Mouse (Mus musculus) neural tube, embryonic 14.5 days (tissue): Measurements from ENCODE around the gene Ankzf1. TPM values are rescaled to one million over a fixed set of nuclear protein-coding genes. Genes with fewer than 3 reads are reported as not detected.

Source experiments
- ATAC-seq: fragments of 200-750 bp; cut with Nextera tagmentation; 2 replicates; pipeline ENCODE4 v1.8.0; 2017; ENCODE audit warnings: low read depth, mild to moderate bottlenecking, moderate TSS enrichment, moderate library complexity
- H3K27ac ChIP-seq: fragments of 300-500 bp; sonication (generic); 2 replicates; pipeline ENCODE4 v1.5.1; 2014; ENCODE audit warnings: low read depth, mild to moderate bottlenecking, control low read depth, low read length, moderate library complexity, mixed read lengths
- H3K27me3 ChIP-seq: fragments of 300-500 bp; sonication (generic); 2 replicates; pipeline ENCODE4 v1.6.1; 2014; ENCODE audit warnings: low read length; ENCODE audit not compliant: control insufficient read depth, insufficient read depth
- H3K36me3 ChIP-seq: fragments of 300-500 bp; sonication (generic); 2 replicates; pipeline ENCODE4 v1.6.1; 2014; ENCODE audit warnings: low read length, mixed read lengths; ENCODE audit not compliant: control insufficient read depth, insufficient read depth
- H3K4me1 ChIP-seq: fragments of 300-500 bp; sonication (generic); 2 replicates; pipeline ENCODE4 v1.6.1; 2014; ENCODE audit warnings: low read length; ENCODE audit not compliant: control insufficient read depth, insufficient read depth
- H3K4me2 ChIP-seq: fragments of 300-500 bp; sonication (generic); 2 replicates; pipeline ENCODE4 v1.6.1; 2014; ENCODE audit warnings: mild to moderate bottlenecking, low read depth, low read length, control low read depth
- H3K4me3 ChIP-seq: fragments of 300-500 bp; sonication (generic); 2 replicates; pipeline ENCODE4 v1.5.1; 2014; ENCODE audit warnings: low read depth, low read length, control low read depth, mixed read lengths
- H3K9ac ChIP-seq: fragments of 300-500 bp; sonication (generic); replicated peaks from 2 replicates; pipeline ENCODE4 v1.6.1; 2014; ENCODE audit warnings: low read depth, mild to moderate bottlenecking, control low read depth, low read length, mixed read lengths
- H3K9me3 ChIP-seq: fragments of 300-500 bp; sonication (generic); 2 replicates; pipeline ENCODE4 v1.6.1; 2016; ENCODE audit warnings: low read length; ENCODE audit not compliant: control insufficient read depth
- WGBS: fragments of 180-500 bp; shearing (Covaris S2); extraction: QIAGEN DNeasy Blood & Tissue Kit; methylation state at CpG from one replicate; pipeline ENCODE4 v1.1.7; 2014; 5-methylcytosine and 5-hydroxymethylcytosine counted together
- polyA plus RNA-seq: library from polyadenylated mRNA; unstranded; fragments of >200 nt; fragmentation: Nextera tagmentation; extraction: Ambion mirVana; gene quantifications from 2 replicates; pipeline ENCODE4 v1.2.1, GENCODE M21; 2014

Gene Ankzf1
- polyA plus RNA-seq, 1 experiment from 2014 or later: 20.2 TPM

- Histone ChIP-seq H3K27ac (no peak overlapping the region), H3K9me3 (no peaks in the 10 kb centered on the region), H3K27me3 (no peaks in the 10 kb centered on the region), H3K4me3 (no peak overlapping the region), H3K4me1 (no peaks in the 10 kb centered on the region), H3K4me2 (no peak overlapping the region), H3K9ac (no peak overlapping the region), H3K36me3 (no peaks in the 10 kb centered on the region)
- no peak for ATAC-seq
- 94% methylated on average over 4 of the region's 4 CpGs for WGBS
These were observed 31.7 kb upstream of the Ankzf1 start for GRCm38 (mm10) chr1:75160256-75160617.

DNA sequence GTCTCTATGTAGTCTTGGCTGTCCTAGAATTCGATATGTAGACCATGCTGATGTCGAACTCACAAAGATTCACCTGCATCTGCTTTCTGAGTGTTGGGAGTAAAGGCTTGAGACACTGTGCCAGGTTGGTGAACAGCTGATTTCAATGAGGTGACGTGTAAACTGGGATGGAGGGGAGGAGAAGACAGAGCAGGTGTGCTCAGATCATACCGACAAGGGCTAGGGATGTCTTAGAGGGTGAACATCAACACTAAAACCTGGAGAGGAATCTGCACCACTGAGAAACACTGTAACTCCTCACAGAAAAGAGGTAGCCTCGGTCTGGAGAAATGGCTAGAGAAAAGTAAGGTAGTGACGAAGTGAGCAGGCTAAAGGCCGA lies 23.9 kb upstream of the Ankzf1 start:
- no peaks in the 10 kb centered on the region for H3K27me3 ChIP-seq
- WGBS: 11% methylated on average over 7 of the region's 7 CpGs
- ATAC-seq: peak; percentile 35; the same call in 1 of the 2 replicates

GRCm38 (mm10) chr1:75168472-75169464 lies 23.2 kb upstream of the Ankzf1 start, which contains the start of gene Zfand2b:
Zfand2b (plus strand) TSS chr1:75168646.
- Histone ChIP-seq H3K4me1 (peaks cover 6% of the 10 kb centered on the region; the same call in 1 of the 2 replicates), H3K4me2 (peak within 1 kb of the TSS; percentile 59), H3K4me3 (peak within 1 kb of the TSS; percentile 67), H3K27me3 (no peaks in the 10 kb centered on the region), H3K9me3 (no peaks in the 10 kb centered on the region), H3K9ac (peak within 1 kb of the TSS; percentile 58), H3K27ac (peak within 1 kb of the TSS; percentile 81), H3K36me3 (peaks cover 20% of the 10 kb centered on the region)
- peak; percentile 97 for ATAC-seq
- WGBS: 1% methylated on average over 57 of the region's 59 CpGs

More for the DNA sequence above, 23.9 kb upstream of the Ankzf1 start:
- Histone ChIP-seq H3K27ac (no peak overlapping the region; the same call in 1 of the 2 replicates), H3K4me1 (peaks cover 6% of the 10 kb centered on the region; the same call in 1 of the 2 replicates), H3K36me3 (peaks cover 14% of the 10 kb centered on the region), H3K4me2 (peak overlapping the region; percentile 59), H3K9me3 (no peaks in the 10 kb centered on the region), H3K9ac (peak overlapping the region; percentile 1; the same call in 1 of the 2 replicates), H3K4me3 (peak overlapping the region; percentile 67)

- WGBS: 9% methylated on average over 23 of the region's 23 CpGs
- Histone ChIP-seq H3K27me3 (no peaks in the 10 kb centered on the region), H3K27ac (peak overlapping the region; percentile 52), H3K4me2 (peak overlapping the region; percentile 100), H3K9ac (peak overlapping the region; percentile 67), H3K36me3 (peaks cover 32% of the 10 kb centered on the region), H3K9me3 (no peaks in the 10 kb centered on the region), H3K4me1 (peaks cover 15% of the 10 kb centered on the region; the same call in 1 of the 2 replicates), H3K4me3 (peak overlapping the region; percentile 55)
- peak; percentile 32 for ATAC-seq
These were observed 12.4 kb upstream of the Ankzf1 start for GRCm38 (mm10) chr1:75179334-75180104.

- WGBS: 0% methylated on average over 31 of the region's 31 CpGs
- Histone ChIP-seq H3K9me3 (no peaks in the 10 kb centered on the region), H3K9ac (peak within 1 kb of the TSS; percentile 67), H3K4me3 (peak within 1 kb of the TSS; percentile 55), H3K4me2 (peak within 1 kb of the TSS; percentile 100), H3K27ac (peak within 1 kb of the TSS; percentile 52), H3K36me3 (peaks cover 29% of the 10 kb centered on the region), H3K27me3 (no peaks in the 10 kb centered on the region), H3K4me1 (peaks cover 15% of the 10 kb centered on the region; the same call in 1 of the 2 replicates)
- peak; percentile 95 for ATAC-seq
These were observed 11.8 kb upstream of the Ankzf1 start, which contains the start of gene Abcb6 for GRCm38 (mm10) chr1:75180105-75180590. Abcb6 (minus strand) TSS chr1:75180392.

DNA sequence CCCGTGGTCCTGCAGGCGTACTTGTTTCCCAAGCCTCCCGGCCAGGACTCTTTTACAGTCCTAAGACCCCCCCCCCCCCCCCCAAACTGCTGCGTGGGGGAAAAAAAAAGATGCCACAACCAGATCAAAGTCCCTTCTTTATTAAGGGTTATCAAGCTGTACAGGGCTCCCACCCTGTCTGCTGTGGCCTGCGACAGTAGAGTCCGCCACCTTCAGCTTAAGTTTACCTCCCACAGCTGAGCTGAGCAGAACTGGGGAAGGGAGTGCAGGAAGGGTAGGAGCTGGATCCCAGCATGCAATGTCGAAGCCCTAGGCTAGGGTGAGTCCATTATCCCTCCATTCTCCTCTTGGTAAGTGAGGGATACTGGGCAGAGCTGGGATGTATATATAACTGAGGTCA lies 11.2 kb upstream of the Ankzf1 start:
- H3K4me2 ChIP-seq: peak overlapping the region; percentile 100
- ATAC-seq: peak; percentile 12; the same call in 1 of the 2 replicates
- H3K9ac ChIP-seq: no peak overlapping the region
- no peaks in the 10 kb centered on the region for H3K9me3 ChIP-seq
- H3K27me3 ChIP-seq: no peaks in the 10 kb centered on the region
- 0 out of 2 replicates have a peak overlapping the region, but pooled peaks have one; percentile 55 for H3K4me3 ChIP-seq
- WGBS: 52% methylated on average over 6 of the region's 7 CpGs
- H3K36me3 ChIP-seq: peaks cover 25% of the 10 kb centered on the region
- H3K4me1 ChIP-seq: peaks cover 15% of the 10 kb centered on the region; the same call in 1 of the 2 replicates
- H3K27ac ChIP-seq: no peak overlapping the region

- ATAC-seq: no peak
- Histone ChIP-seq H3K36me3 (peaks cover 29% of the 10 kb centered on the region), H3K4me3 (no peak overlapping the region)
These were observed 10.5 kb upstream of the Ankzf1 start for GRCm38 (mm10) chr1:75181377-75181870.

DNA sequence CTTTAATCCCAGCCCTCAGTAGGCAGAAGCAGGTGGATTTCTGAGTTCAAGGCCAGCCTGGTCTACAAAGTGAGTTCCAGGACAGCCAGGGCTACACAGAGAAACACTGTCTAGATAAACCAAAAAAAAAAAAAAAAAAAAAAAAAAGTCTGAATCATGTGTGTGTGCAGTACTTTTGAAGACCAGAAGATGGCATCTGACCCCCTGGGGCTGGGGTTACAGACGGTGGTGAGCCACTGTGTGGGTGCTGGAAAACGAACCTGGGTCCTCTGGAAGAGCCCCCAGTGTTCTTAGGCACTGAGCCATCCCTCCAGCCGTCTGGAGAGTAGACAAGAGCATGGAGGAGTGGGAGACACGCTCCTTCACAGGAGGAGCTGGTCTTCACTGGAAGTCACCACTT lies 9.8 kb upstream of the Ankzf1 start:
- Histone ChIP-seq H3K9ac (no peak overlapping the region), H3K9me3 (no peaks in the 10 kb centered on the region), H3K4me3 (no peak overlapping the region), H3K27ac (no peak overlapping the region), H3K4me2 (no peak overlapping the region), H3K36me3 (peaks cover 29% of the 10 kb centered on the region), H3K4me1 (peaks cover 15% of the 10 kb centered on the region; the same call in 1 of the 2 replicates), H3K27me3 (no peaks in the 10 kb centered on the region)
- WGBS: 70% methylated on average over 4 of the region's 4 CpGs
- ATAC-seq: no peak

More at GRCm38 (mm10) chr1:75181377-75181870, 10.5 kb upstream of the Ankzf1 start:
- no peak overlapping the region for H3K4me2 ChIP-seq
- no peak overlapping the region for H3K9ac ChIP-seq
- no peaks in the 10 kb centered on the region for H3K9me3 ChIP-seq
- WGBS: 85% methylated on average over 4 of the region's 4 CpGs
- no peaks in the 10 kb centered on the region for H3K27me3 ChIP-seq
- H3K4me1 ChIP-seq: peaks cover 15% of the 10 kb centered on the region; the same call in 1 of the 2 replicates
- H3K27ac ChIP-seq: no peak overlapping the region
